Mouse (Mus musculus): ENCODE data around the gene Kank1.

DNA sequence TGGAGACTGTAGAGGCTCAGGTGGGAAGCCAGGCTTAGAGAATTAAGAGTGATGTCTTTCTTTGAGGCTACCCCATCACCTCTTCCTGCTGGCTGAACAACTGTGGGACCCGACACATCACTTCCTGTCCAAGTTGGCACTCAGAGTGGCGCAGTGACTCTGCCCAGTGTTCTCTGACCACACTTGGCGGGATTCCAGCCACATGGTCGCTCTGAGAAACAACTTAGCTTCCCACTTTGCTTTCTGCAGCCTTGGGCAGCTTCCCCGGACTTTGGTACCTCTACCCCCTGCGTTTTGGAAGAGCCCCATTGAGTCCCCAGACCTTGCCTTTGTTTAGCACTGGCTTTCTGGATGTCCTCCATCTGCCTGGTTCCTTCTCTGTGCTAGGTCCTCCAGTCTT, 31.8 kb downstream of the Kank1 start:
- no peak for TF ChIP-seq POLR2A (IDR thresholded peaks at IDR 0.05; ENCODE audit: borderline replicate concordance, extremely low read depth, insufficient read depth, insufficient read length, poor library complexity, severe bottlenecking)
- no peak for TF ChIP-seq CTCF (IDR thresholded peaks at IDR 0.05; ENCODE audit: borderline replicate concordance, extremely low read depth, insufficient read depth, insufficient read length)

Measured in brain, embryonic 14.5 days (tissue).